Mouse (Mus musculus) gastrocnemius, postnatal 10 days (tissue): ENCODE data around the gene Dcst1. TPM values are rescaled to one million over a fixed set of nuclear protein-coding genes. Genes with fewer than 3 reads are reported as not detected.
A peak's percentile ranks its signal among the peaks of the same experiment; 100 is the strongest.

Experiments
- DNase-seq: peaks from one replicate; pipeline ENCODE4 v3.0.0; 2021; ENCODE audit warnings: mixed read lengths
- total RNA-seq, 2 experiments: library from RNA; stranded (reverse); gene quantifications; 2 replicates each; pipeline ENCODE4 v1.2.3; 2021

Gene Dcst1
- total RNA-seq, 2 experiments from 2014 or later: 0.12 to 0.14 TPM

DNA sequence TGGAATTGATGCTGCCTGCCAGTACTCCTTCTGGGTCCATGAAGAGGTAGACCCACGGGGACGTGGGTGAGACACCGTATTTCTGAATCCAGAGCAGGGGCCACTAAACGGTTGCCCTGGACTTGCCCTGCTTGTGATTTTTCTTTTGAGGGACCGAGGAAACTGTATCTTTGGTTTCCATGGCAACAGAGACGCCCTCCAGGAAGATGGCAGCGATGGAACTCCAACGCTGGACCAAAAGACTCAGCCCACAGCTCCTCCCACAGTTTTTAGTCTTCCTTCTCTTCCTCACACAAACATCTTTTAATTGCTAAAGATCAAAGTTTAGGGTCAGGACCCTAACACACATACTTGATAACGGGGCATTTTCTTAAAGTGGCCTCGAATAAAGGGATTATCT lies 33.0 kb downstream of the Dcst1 start:
- no peak for DNase-seq

DNA sequence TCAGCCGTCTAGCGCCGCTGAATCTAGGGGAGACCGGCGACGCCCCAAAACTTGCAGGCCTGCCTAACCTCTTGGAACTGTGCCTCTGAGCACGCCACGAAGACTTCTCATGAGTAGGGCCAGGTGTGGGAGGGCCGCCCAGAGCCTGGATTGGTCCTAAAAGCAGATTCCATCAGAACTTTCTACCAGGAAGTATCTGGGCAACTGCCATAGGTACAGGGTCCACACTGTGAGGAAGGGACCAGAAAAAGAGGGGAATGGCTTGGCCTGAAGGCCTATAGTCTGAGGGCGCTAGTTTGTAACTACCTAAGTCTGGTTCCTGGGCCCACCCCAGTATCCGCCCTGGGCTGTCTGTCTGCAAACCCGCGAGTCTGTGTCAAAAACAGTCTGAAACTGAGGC lies 33.5 kb downstream of the Dcst1 start:
- DNase-seq: no peak

DNA sequence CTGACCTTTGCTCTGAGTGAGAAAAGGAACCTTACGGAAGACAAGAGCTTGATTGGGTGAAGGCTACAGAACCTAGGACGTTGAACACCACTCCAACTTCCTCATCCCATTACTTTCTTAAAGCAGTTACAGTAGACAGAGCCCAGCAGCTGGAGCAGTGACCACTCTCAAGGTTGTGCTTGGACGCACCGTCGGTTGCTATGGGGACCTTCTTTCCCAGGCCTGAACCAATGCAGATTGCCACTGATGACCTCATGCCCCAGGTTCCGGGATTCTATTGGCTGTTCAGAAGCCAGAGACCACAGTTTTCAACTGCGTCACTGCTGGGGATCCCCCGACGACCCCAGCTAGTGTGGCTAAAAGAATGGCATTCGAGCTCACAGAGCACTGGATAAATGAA lies 34.1 kb downstream of the Dcst1 start:
- no peak for DNase-seq

- DNase-seq: no peak
These were observed 34.7 kb downstream of the Dcst1 start for GRCm38 (mm10) chr3:89330346-89330745.

DNA sequence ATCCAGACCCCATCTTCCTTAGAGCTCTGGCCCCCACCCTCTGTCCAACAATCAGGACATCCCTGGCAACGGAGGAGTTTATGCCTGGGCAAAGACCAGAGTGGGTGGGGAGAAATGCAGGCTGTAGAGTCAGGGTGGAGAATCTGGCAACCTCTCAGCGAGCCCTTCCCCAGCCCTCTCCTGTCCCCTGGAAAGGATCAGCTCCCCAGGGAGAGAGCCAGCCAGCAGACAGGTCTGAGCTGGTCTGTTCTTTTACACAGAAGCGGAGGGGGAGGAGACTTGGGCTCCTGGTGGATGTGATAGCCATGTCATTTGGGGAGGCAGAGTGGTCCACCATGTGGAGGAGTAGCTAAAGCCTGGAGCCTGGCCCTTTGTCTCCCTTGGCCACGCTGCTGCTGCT lies 36.4 kb downstream of the Dcst1 start:
- no peak for DNase-seq

DNA sequence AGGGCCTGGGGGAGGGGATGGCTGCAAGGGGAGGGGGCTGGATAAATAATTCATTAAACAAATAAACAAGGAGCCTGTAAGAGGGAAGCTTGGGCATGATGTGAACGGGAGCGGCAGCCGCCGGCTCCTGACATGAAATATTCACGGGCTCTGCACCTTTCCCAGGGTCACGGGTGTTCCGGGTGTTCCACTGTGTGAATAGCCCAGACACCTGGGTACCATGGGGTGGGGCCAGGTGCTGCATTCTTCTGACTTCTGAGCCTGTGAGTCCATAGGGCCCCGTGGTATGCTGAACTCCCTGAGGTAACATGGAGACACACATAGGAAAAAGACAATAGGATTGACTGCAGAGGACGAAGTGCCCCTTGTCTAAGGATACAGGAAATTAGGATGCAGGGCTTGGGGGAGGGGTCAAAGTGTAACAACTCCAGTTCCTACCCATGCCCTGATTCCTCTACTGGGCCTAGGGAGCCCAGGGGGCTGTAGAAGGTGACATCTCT lies 37.6 kb downstream of the Dcst1 start:
- DNase-seq: no peak

DNA sequence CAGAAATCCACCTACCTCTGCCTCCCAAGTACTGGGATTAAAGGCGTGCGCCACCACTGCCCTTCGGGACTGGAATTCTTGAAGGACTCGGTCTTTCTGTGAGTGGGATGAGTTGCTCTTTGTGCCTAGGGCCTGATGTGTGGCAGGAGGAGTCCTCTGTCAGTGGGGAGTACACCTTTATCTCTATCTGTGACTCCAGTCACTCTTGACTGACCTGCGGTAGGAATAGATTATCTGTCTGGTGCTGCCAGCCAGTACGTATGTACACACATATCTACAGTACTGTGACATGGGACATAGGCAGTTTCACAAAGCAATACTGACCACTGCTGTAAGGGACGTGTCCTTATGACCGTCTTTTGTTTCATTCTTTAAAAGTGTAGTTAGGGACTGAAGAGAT lies 39.2 kb downstream of the Dcst1 start:
- DNase-seq: no peak

- peak; percentile 59 for DNase-seq
These were observed 42.4 kb downstream of the Dcst1 start, which contains the start of gene Efna3 for GRCm38 (mm10) chr3:89322514-89323165. Gene Efna3, minus strand, starts transcription at chr3:89322965.

DNA sequence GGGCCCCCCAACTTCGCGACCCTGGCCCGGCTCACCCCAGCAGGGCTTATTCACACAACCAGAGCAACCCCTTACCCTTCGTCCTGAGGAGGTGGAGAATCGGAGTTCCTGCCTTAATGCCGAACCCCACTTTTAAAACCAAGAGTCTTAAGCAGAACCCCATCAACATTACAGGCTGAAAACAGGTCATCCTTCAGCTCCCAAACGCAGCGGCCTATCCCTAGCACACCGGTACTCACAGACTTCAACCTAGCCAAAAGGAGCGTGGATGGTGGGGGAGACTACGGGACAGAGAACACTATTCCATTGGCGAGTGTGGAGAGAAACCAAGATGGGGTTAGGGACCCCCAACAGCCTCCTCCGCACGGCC lies 42.9 kb downstream of the Dcst1 start:
- DNase-seq: no peak

DNA sequence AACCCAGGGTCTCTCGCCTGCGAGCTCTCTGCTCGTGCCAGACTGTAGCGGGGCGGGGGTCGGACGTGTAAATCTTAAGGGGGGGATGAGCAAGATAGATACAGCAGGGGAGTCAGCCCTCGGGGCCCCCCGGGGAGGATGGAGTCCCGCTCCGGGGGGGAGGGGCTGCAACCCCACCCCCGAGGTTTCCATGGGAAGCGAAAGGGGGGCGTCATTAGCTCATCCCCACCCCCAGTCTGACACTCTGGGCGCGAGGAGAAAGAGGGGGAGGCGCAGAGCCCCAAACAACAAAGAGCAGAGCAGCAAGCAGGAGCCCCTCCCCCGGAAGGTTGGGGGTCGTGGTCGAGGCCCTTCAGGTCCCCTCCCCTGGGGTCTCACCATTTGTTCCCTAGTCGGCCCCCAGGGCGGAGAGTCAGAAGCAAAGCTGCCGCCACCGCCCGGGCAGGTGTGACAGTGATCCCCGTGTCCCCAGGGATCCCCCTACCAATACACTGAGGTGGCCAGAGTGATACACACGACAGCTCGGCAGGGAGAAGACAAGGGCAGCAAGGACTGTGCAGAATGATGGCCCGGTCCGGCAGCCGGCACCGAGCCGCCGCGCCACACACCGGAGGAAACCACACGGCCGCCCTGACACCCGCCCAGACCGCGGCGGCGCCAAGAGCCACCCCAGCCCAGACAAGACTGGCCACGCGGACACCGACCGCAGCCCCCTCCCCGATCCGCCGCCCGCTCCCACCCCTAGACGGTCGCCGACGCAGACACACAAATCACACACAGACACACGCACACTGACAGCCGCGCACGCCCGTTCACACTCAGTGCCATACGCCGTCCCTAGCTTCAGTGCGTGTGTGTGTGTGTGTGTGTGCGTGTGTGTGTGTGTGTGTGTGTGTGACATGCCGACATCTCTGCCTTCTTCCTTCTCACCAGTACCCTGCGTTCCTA lies 43.6 kb downstream of the Dcst1 start:
- no peak for DNase-seq

GRCm38 (mm10) chr3:89320581-89321182 lies 44.4 kb downstream of the Dcst1 start:
- no peak for DNase-seq

DNA sequence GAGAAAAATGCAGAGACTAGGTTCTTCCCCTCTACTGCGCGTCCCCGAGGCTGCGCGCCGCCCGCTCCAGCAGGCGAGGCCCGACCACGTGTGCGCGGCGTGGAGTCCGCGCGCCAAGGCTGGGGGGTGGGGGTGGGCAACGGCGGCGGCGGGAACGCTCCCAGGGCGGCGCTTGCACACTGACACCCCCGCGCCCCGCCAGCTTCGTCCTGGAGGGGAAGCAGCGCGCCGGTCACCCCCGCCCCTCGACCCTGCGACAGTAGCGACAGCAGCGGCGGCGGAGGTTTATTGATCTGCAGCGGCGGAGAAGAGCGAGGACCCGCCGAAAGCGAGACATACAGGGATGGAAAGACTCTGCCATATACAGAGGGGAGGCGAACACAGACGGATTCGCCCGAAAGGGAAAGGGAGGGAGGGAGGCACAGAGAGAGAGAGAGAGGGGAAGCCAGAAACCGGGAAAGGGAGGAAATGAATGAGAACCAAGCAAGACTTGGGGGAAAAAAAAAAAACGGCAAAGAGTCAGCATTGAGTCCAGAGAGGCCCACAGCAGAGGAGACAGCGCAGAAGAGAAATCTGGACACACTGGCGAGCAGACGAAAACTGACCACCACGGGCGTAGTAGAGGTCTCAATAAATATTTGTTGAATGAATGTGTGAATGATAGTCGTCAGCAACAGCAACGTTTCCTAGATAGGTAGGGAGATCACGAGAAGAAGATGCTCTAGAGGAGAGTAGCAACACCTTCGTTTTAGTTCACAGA lies 45.3 kb downstream of the Dcst1 start:
- no peak for DNase-seq

GRCm38 (mm10) chr3:89318971-89319590 lies 46.0 kb downstream of the Dcst1 start:
- DNase-seq: no peak

DNA sequence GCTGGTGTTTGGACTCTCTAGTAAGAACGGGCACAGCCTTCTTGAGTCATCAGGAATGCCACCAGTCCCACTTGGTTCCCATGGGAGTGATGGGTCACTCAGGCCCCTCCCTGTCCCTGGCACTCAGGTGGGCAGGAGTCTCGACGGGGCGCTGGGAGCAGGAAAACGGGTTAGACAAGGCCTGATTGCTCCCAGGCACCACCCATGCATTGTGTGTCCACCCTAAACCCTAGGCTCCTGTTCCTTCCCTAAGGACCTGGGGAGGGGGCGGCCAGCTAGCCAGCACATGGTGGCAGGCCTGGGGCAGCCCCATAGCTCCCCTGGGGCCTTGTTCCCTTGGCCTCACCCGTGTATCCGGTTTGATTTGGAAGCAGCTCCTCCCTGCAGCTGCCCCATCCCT lies 46.7 kb downstream of the Dcst1 start:
- DNase-seq: no peak

DNA sequence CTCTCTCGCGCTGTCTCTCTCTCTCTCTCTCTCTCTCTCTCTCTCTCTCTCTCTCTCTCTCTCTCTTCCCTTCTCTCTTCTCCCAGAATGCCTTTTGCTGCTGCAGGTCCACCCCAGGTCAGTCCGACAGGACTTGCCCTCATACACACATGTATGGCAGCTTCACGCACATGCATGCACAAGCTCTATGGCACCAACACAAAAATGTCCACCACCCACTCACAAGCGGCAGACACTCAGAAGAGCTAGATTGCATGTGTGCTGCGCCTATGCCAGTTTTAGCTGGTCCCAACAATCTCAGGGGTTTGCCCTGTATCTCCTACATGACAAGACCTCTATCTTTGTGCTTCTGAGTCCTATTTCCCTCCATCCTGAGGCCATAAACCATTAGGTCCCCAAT lies 47.8 kb downstream of the Dcst1 start:
- DNase-seq: no peak

DNA sequence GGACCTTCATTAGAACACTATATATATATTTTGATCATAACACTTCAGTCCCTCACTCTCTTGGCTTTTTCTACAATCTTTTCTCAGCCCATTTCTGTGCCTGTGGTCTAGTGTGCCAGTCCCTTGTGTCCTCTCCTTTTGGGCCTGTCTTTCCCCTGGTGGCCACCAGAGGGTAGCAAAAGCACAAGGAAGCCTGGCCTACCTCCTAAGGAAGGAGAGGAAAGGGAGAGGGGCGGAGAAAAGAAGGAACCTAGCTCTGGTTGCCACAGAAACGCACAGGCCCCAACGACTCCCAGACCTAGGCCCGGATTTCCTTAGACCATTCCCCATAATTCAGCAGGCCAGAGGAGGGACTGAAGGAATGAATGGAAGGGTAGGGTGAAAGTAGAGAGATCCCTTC lies 48.2 kb downstream of the Dcst1 start:
- DNase-seq: peak; percentile 72

DNA sequence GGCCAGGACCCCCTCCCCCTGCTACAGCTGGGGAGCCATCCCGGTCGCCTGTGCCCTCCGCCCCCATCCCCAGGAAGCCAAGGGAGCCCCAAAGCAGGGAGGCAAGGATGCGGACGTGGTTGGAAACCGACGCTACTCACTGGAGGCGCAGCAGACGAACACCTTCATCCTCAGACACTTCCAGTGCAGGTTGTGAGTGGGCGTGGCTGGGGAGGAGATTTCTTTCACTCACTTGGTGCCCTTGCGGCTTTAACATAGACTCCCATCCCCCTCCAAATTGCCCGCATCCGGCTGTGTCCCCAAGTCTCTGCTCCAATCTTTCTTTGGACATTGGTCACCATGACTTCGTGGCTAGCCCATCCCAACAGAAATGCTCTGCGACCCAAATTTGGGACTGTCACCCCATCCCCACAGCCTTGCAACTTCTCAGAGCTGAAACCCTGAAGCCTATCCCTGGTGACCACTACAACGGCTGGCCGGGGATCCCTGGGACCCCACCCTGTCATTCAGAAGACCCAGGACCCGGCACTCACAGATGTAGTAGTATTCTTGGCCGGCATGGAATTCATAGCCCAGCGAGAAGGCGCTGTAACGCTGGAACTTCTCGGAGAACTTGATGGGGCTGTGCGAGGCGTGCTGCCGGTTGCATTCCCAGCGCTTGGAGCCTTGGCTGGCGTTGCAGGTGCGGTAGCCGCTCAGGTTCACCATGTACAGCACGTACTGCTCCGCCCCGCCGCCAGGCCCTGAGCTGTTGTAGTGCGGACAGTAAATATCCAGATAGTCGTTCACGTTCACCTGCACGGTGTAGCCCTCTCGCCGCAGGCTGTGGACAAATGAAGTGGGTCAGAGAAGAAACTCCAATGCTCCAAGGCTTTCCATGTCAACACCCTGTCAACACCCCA lies 48.9 kb downstream of the Dcst1 start:
- no peak for DNase-seq

DNA sequence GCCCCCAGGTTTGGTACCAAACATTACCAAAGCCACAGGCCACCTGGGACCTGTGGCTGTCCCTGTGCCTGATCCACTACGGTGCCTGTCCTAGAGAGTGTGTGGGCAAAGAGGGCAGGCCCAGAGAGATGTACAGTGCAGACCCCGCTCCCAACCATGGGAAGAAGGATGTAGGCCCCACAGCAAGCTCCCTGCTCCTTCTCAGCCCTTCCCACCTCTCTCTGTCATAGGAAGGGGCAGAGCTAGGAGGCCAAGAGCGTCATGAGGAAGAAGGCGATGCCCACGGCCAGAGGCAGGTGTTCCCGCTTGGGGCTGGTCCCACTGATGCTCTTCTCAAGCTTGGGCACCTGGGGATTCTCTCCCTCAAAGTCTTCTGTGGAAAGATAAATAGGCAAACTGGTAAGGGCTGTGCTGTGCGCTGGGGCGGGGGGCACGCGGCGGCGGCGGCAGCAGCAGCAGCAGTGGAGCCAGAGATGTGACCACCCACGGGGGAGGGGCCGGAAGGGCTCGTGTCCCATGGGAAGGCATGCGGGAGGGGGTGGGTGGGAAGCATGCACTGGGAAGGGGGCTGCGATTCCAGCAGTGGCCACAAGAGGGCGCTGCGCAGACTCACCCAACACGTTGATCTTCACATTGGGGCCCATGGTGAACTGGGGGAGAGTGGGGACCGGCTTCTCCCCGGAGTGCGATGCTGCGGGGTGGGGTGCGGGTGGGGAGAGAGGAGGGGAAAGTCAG lies 49.7 kb downstream of the Dcst1 start:
- DNase-seq: peak; percentile 90

DNA sequence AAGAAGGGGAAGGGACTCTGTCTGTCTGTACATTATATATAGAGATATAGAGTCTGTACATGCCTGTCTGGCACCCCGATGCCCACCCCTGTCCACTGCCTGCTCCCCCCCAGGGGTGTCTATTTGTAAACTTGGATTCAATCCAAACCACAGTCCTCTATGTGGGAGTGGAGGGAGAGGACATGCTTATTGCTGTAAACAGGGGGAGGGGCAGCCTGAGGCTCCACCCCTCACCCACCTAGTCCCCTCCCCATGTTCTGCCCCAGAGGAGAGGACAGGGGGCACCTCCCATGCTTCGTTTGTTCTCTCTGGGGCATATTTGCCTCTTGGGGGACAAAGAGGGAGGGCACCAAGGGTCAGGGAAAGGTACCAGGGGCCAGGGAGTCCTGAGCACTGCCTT lies 50.3 kb downstream of the Dcst1 start:
- DNase-seq: no peak

GRCm38 (mm10) chr3:89314340-89314739 lies 50.7 kb downstream of the Dcst1 start:
- DNase-seq: no peak
